Mouse (Mus musculus): ENCODE data around the gene Mks1.

- no peak for TF ChIP-seq POLR2A (IDR thresholded peaks at IDR 0.05; ENCODE audit: insufficient read depth, low read depth, low read length)
- TF ChIP-seq CTCF (IDR thresholded peaks at IDR 0.05): no peak
- no peak for TF ChIP-seq EP300 (IDR thresholded peaks at IDR 0.05; ENCODE audit: insufficient read depth, low read depth, low read length)
Observed at GRCm38 (mm10) chr11:87897287-87897686, 44.3 kb downstream of the Mks1 start, which contains the start of gene Olfr463.
